Mouse (Mus musculus) urinary bladder, postnatal 0 days (tissue): ENCODE results near the gene Btg1. TPM values are rescaled to one million over a fixed set of nuclear protein-coding genes. Genes with fewer than 3 reads are reported as not detected.

Source experiments
- polyA plus RNA-seq: library from polyadenylated mRNA; unstranded; fragments of >200 nt; fragmentation: Nextera tagmentation; extraction: Ambion mirVana; gene quantifications from 2 replicates; pipeline ENCODE4 v1.2.1, GENCODE M21; 2015

Btg1 gene
- 31.2 and 31.9 TPM in 2 replicates for polyA plus RNA-seq

GRCm38 (mm10) chr10:96616709-96617116 is at the start of gene Btg1:
TSS of gene Btg1 (plus strand) at chr10:96617006.

